Mouse (Mus musculus): Measurements from ENCODE around the gene Plek2. TPM values are rescaled to one million over a fixed set of nuclear protein-coding genes. Genes with fewer than 3 reads are reported as not detected.

Plek2 gene
- polyA plus RNA-seq, 1 experiment, result 4.1 TPM

DNA sequence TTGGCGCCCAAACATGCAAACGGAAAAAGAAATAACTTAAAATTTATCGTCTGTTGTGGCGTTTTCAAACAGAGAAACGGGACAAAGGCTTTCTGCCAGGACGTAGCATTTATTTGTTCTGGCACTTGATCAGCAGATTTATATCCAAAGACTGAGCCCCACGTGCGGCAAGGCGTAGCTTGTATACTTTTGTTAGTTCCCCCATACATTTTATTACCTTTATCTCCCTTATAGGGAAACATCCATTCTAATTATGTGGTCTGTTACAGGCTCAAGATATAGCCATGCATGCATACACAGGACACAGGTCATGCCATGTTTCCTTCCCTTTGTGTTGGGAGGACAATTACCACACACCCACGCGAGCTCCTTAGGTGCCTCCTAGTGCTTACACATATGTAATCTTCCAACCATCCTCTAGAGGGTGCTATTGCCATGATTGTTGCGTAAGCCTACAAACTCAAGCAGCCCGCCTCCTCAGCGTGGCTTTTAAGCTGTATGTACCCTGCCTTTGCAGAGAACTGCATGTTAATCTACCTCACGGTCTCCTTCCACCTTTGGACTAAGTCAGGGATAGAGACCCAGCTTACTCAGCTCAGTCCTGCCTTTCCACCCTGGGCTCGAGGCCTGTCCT is 12.4 kb upstream of the Plek2 start:
- 17% methylated on average over 16 of the region's 16 CpGs for WGBS
- H3K27ac ChIP-seq (ENCODE audit: control insufficient read depth, insufficient read depth, low read depth, low read length, poor library complexity), result no peak overlapping the region
- TF ChIP-seq CTCF (IDR thresholded peaks at IDR 0.05; ENCODE audit: control insufficient read depth, insufficient read depth, low read length), result peak; percentile 71
- no peak for TF ChIP-seq POLR2A (IDR thresholded peaks at IDR 0.05; ENCODE audit: borderline replicate concordance, control insufficient read depth, low read depth, low read length)
- no peak overlapping the region for H3K4me3 ChIP-seq (replicated peaks; ENCODE audit: control insufficient read depth, low read depth, low read length)
- peaks cover 1% of the 10 kb centered on the region; the same call in 1 of the 2 replicates for H3K4me1 ChIP-seq (ENCODE audit: control insufficient read depth, insufficient read depth, low read length)

DNA sequence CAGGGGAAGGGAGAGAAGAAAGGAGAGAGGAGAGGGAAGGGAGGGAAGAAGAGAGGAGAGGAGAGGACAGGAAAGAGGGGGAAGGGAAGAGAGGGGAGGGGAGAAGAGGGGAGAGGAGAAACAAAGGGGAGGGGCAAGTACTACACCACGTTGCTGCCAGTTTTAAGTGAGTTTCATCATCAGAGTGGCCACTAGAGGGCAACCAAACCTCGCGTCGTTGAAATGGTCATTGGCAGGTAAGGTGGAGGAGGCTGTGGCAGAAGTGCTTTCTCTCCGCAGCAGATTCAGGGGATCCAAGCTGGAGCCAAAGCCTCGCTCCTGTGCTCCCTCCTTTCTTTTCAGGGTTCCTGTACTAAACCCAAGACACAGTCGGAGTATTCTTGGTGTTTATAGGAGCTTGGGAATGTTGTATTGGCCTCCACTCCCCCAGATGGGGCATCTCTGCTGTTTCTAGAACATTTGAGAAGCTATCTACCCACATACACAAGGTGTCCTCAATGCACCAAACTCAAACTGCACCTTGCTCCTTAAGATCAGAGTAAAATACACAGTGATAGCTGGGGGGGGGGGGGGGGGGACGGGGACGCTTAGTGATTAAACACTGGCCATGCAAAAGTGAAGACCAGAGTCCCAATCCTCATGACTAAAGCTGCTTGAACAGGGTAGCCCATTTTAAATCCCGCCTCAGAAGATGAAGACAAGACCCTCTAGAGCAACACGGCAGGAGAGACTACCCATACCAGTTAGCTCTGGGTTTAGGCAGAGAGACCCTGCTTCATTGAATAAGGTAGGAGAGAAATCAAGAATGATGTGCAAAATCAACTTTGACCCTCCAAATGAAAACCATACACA is 11.7 kb upstream of the Plek2 start:
- peaks cover 1% of the 10 kb centered on the region; the same call in 1 of the 2 replicates for H3K4me1 ChIP-seq (ENCODE audit: control insufficient read depth, insufficient read depth, low read length)
- H3K4me3 ChIP-seq (replicated peaks; ENCODE audit: control insufficient read depth, low read depth, low read length), result no peak overlapping the region
- H3K27ac ChIP-seq (ENCODE audit: control insufficient read depth, insufficient read depth, low read depth, low read length, poor library complexity), result no peak overlapping the region
- no peak for TF ChIP-seq POLR2A (IDR thresholded peaks at IDR 0.05; ENCODE audit: borderline replicate concordance, control insufficient read depth, low read depth, low read length)
- peak; percentile 88 for TF ChIP-seq CTCF (IDR thresholded peaks at IDR 0.05; ENCODE audit: control insufficient read depth, insufficient read depth, low read length)
- 12% methylated on average over 11 of the region's 11 CpGs for WGBS

DNA sequence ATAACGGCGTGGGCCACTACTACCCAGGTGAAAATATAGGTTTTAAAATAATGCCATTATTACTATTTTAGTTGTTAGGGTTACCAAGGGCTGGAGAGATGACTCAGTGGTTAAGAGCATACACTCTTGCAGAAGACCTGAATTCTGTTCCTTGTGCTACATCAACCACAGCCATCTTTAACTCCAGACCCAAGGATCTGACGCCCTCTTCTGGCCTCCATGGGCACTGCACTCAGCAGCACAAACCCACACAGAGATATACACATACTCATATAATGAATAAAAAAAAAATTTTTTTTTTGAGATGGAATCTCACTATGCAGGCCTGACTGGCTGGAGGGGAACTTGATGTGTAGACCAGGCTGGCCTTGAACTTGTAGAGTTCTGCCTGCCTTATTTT is 9.5 kb upstream of the Plek2 start:
- Histone ChIP-seq H3K27ac (ENCODE audit: control insufficient read depth, insufficient read depth, low read depth, low read length, poor library complexity) (no peak overlapping the region), H3K4me1 (ENCODE audit: control insufficient read depth, insufficient read depth, low read length) (peaks cover 1% of the 10 kb centered on the region; the same call in 1 of the 2 replicates), H3K4me3 (replicated peaks; ENCODE audit: control insufficient read depth, low read depth, low read length) (no peak overlapping the region)
- TF ChIP-seq POLR2A (IDR thresholded peaks at IDR 0.05; ENCODE audit: borderline replicate concordance, control insufficient read depth, low read depth, low read length) (no peak), CTCF (IDR thresholded peaks at IDR 0.05; ENCODE audit: control insufficient read depth, insufficient read depth, low read length) (peak; percentile 17; the same call in 1 of the 2 replicates)
- WGBS, result 76% methylated on average over 3 of the region's 3 CpGs

- WGBS, result 67% methylated on average over 3 of the region's 3 CpGs
- Histone ChIP-seq H3K4me3 (replicated peaks; ENCODE audit: control insufficient read depth, low read depth, low read length) (no peak overlapping the region), H3K4me1 (ENCODE audit: control insufficient read depth, insufficient read depth, low read length) (peaks cover 1% of the 10 kb centered on the region; the same call in 1 of the 2 replicates), H3K27ac (ENCODE audit: control insufficient read depth, insufficient read depth, low read depth, low read length, poor library complexity) (no peak overlapping the region)
- TF ChIP-seq POLR2A (IDR thresholded peaks at IDR 0.05; ENCODE audit: borderline replicate concordance, control insufficient read depth, low read depth, low read length), result no peak
These were observed 8.8 kb upstream of the Plek2 start for GRCm38 (mm10) chr12:78915561-78915960.

DNA sequence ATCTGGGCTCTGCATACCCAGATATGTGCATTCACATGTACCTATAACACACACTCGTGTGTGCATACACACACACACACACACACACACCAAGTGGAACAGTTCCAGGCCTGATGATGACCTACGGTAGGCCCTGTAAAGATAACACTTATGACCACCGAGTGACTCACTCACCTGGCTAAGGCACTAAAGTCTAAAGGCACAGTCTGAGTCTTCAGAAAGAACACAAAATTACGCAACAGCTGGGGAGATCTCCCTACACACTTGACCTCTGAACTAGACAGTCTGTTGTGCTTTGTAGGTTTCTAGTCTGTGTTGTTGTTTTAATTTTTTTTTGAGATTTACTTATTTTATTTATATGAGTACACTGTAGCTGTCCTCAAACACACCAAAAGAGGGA is 7.7 kb upstream of the Plek2 start:
- peaks cover 2% of the 10 kb centered on the region; the same call in 1 of the 2 replicates for H3K4me1 ChIP-seq (ENCODE audit: control insufficient read depth, insufficient read depth, low read length)
- TF ChIP-seq CTCF (IDR thresholded peaks at IDR 0.05; ENCODE audit: control insufficient read depth, insufficient read depth, low read length) (no peak), POLR2A (IDR thresholded peaks at IDR 0.05; ENCODE audit: borderline replicate concordance, control insufficient read depth, low read depth, low read length) (no peak)
- no peak overlapping the region for H3K27ac ChIP-seq (ENCODE audit: control insufficient read depth, insufficient read depth, low read depth, low read length, poor library complexity)
- H3K4me3 ChIP-seq (replicated peaks; ENCODE audit: control insufficient read depth, low read depth, low read length), result no peak overlapping the region
- 84% methylated on average over 4 of the region's 4 CpGs for WGBS

DNA sequence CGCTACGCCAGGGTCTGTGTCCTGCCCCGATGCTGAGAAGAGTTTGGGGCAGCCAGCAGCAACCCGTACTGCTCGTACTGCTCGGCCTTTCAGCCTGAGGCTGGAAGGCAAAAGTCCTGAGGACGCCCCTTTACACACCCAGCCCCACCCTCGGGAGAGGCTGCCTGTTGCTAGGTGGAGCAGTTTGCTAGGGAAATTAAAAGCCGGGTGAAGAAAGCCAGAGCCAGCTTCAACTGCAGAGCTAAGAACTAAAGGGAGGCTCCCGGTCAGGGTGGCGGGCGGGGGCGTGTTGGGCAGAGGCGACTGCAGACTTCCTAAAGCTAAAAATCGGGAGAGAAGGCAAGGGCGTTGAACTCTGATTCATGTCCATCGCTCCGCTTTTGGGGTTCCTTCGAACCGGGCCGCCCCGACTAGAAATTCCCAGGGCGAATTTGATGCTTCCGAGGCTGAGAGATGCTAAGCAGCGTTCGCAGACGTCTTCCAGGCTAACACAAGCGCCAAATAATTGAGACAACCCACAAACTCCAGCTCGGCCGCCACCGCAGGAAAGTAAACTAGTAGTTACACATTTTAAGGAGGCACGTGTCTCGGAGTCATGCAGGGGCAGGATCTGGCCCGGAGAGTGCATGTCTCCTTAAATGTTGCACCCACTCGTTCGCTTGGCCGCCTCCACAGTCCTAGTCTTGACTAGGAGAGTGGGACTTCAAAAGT is 5.1 kb upstream of the Plek2 start:
- Histone ChIP-seq H3K4me1 (ENCODE audit: control insufficient read depth, insufficient read depth, low read length) (peaks cover 2% of the 10 kb centered on the region; the same call in 1 of the 2 replicates), H3K27ac (ENCODE audit: control insufficient read depth, insufficient read depth, low read depth, low read length, poor library complexity) (peak overlapping the region; percentile 77), H3K4me3 (replicated peaks; ENCODE audit: control insufficient read depth, low read depth, low read length) (peak overlapping the region; percentile 69)
- 3% methylated on average over 37 of the region's 37 CpGs for WGBS
- TF ChIP-seq POLR2A (IDR thresholded peaks at IDR 0.05; ENCODE audit: borderline replicate concordance, control insufficient read depth, low read depth, low read length) (peak; percentile 97), CTCF (IDR thresholded peaks at IDR 0.05; ENCODE audit: control insufficient read depth, insufficient read depth, low read length) (no peak)

- Histone ChIP-seq H3K4me3 (replicated peaks; ENCODE audit: control insufficient read depth, low read depth, low read length) (no peak overlapping the region), H3K4me1 (ENCODE audit: control insufficient read depth, insufficient read depth, low read length) (peaks cover 4% of the 10 kb centered on the region; the same call in 1 of the 2 replicates), H3K27ac (ENCODE audit: control insufficient read depth, insufficient read depth, low read depth, low read length, poor library complexity) (peak overlapping the region; percentile 77)
- TF ChIP-seq CTCF (IDR thresholded peaks at IDR 0.05; ENCODE audit: control insufficient read depth, insufficient read depth, low read length) (no peak), POLR2A (IDR thresholded peaks at IDR 0.05; ENCODE audit: borderline replicate concordance, control insufficient read depth, low read depth, low read length) (no peak)
- WGBS, result 7% methylated on average over 16 of the region's 16 CpGs
These were observed 4.1 kb upstream of the Plek2 start for GRCm38 (mm10) chr12:78910684-78911461.

Measured in bone marrow, adult 2 months (tissue).